Mouse (Mus musculus): Measurements from ENCODE around the gene Zfp239. TPM values are rescaled to one million over a fixed set of nuclear protein-coding genes. Genes with fewer than 3 reads are reported as not detected.
"Not testable (repeated sequence)": the region's sequence is repeated elsewhere in the genome, so short reads cannot be mapped to it uniquely, and the experiment has no call there.

The Zfp239 gene
- polyA plus RNA-seq, 1 experiment from 2014 or later: 3.0 TPM

- not testable (repeated sequence) for H3K4me3 ChIP-seq (ENCODE audit: low read length); H3K9me3 ChIP-seq (replicated peaks; ENCODE audit: control insufficient read depth, low read length); H3K27ac ChIP-seq (ENCODE audit: low read length); H3K4me2 ChIP-seq (ENCODE audit: low read depth, low read length); H3K27me3 ChIP-seq (ENCODE audit: control insufficient read depth, insufficient read depth, low read length); ATAC-seq (replicated peaks; ENCODE audit: extremely low read depth, insufficient read depth, low FRiP score); H3K9ac ChIP-seq (ENCODE audit: low read length); H3K4me1 ChIP-seq (ENCODE audit: control insufficient read depth, insufficient read depth, low read length)
- H3K36me3 ChIP-seq (ENCODE audit: control insufficient read depth, insufficient read depth): peaks cover 42% of the 10 kb centered on the region
- WGBS: 93% methylated on average over 4 of the region's 4 CpGs
Observed at GRCm38 (mm10) chr6:117846671-117847070, 15.2 kb upstream of the Zfp239 start.

- WGBS: 93% methylated on average over 2 of the region's 2 CpGs
- no peak for ATAC-seq (replicated peaks; ENCODE audit: extremely low read depth, insufficient read depth, low FRiP score)
- H3K36me3 ChIP-seq (ENCODE audit: control insufficient read depth, insufficient read depth): peaks cover 42% of the 10 kb centered on the region
- no peaks in the 10 kb centered on the region for H3K4me1 ChIP-seq (ENCODE audit: control insufficient read depth, insufficient read depth, low read length)
- no peaks in the 10 kb centered on the region for H3K27me3 ChIP-seq (ENCODE audit: control insufficient read depth, insufficient read depth, low read length)
- H3K27ac ChIP-seq (ENCODE audit: low read length): no peak overlapping the region
- no peak overlapping the region for H3K4me3 ChIP-seq (ENCODE audit: low read length)
- H3K4me2 ChIP-seq (ENCODE audit: low read depth, low read length): no peak overlapping the region
- H3K9me3 ChIP-seq (replicated peaks; ENCODE audit: control insufficient read depth, low read length): no peaks in the 10 kb centered on the region
- H3K9ac ChIP-seq (ENCODE audit: low read length): no peak overlapping the region
Observed at GRCm38 (mm10) chr6:117847772-117848171, 14.1 kb upstream of the Zfp239 start.

GRCm38 (mm10) chr6:117848577-117848976 lies 13.3 kb upstream of the Zfp239 start:
- Histone ChIP-seq H3K9ac (ENCODE audit: low read length) (no peak overlapping the region), H3K36me3 (ENCODE audit: control insufficient read depth, insufficient read depth) (peaks cover 36% of the 10 kb centered on the region), H3K4me2 (ENCODE audit: low read depth, low read length) (no peak overlapping the region), H3K4me1 (ENCODE audit: control insufficient read depth, insufficient read depth, low read length) (no peaks in the 10 kb centered on the region), H3K9me3 (replicated peaks; ENCODE audit: control insufficient read depth, low read length) (no peaks in the 10 kb centered on the region), H3K4me3 (ENCODE audit: low read length) (no peak overlapping the region), H3K27me3 (ENCODE audit: control insufficient read depth, insufficient read depth, low read length) (no peaks in the 10 kb centered on the region), H3K27ac (ENCODE audit: low read length) (no peak overlapping the region)
- ATAC-seq (replicated peaks; ENCODE audit: extremely low read depth, insufficient read depth, low FRiP score): no peak
- 78% methylated on average over 5 of the region's 5 CpGs for WGBS

GRCm38 (mm10) chr6:117851747-117852146 lies 10.2 kb upstream of the Zfp239 start:
- H3K4me2 ChIP-seq (ENCODE audit: low read depth, low read length): no peak overlapping the region
- H3K36me3 ChIP-seq (ENCODE audit: control insufficient read depth, insufficient read depth): peaks cover 9% of the 10 kb centered on the region
- 49% methylated on average over 2 of the region's 2 CpGs for WGBS
- no peak overlapping the region for H3K4me3 ChIP-seq (ENCODE audit: low read length)
- no peak for ATAC-seq (replicated peaks; ENCODE audit: extremely low read depth, insufficient read depth, low FRiP score)
- no peaks in the 10 kb centered on the region for H3K9me3 ChIP-seq (replicated peaks; ENCODE audit: control insufficient read depth, low read length)
- no peaks in the 10 kb centered on the region for H3K4me1 ChIP-seq (ENCODE audit: control insufficient read depth, insufficient read depth, low read length)
- H3K27ac ChIP-seq (ENCODE audit: low read length): no peak overlapping the region
- no peaks in the 10 kb centered on the region for H3K27me3 ChIP-seq (ENCODE audit: control insufficient read depth, insufficient read depth, low read length)
- no peak overlapping the region for H3K9ac ChIP-seq (ENCODE audit: low read length)

- Histone ChIP-seq H3K4me2 (ENCODE audit: low read depth, low read length) (no peak overlapping the region), H3K4me3 (ENCODE audit: low read length) (no peak overlapping the region), H3K9ac (ENCODE audit: low read length) (no peak overlapping the region), H3K9me3 (replicated peaks; ENCODE audit: control insufficient read depth, low read length) (no peaks in the 10 kb centered on the region), H3K36me3 (ENCODE audit: control insufficient read depth, insufficient read depth) (no peaks in the 10 kb centered on the region), H3K4me1 (ENCODE audit: control insufficient read depth, insufficient read depth, low read length) (no peaks in the 10 kb centered on the region), H3K27me3 (ENCODE audit: control insufficient read depth, insufficient read depth, low read length) (no peaks in the 10 kb centered on the region), H3K27ac (ENCODE audit: low read length) (no peak overlapping the region)
- ATAC-seq (replicated peaks; ENCODE audit: extremely low read depth, insufficient read depth, low FRiP score): no peak
- 73% methylated on average over 1 of the region's 1 CpGs for WGBS
Observed at GRCm38 (mm10) chr6:117857990-117858389, 3.9 kb upstream of the Zfp239 start.

GRCm38 (mm10) chr6:117862465-117862864 lies 565 bp downstream of the Zfp239 start:
- Histone ChIP-seq H3K9ac (ENCODE audit: low read length) (no peak overlapping the region), H3K4me1 (ENCODE audit: control insufficient read depth, insufficient read depth, low read length) (no peaks in the 10 kb centered on the region), H3K27ac (ENCODE audit: low read length) (no peak overlapping the region), H3K9me3 (replicated peaks; ENCODE audit: control insufficient read depth, low read length) (no peaks in the 10 kb centered on the region), H3K4me2 (ENCODE audit: low read depth, low read length) (peak overlapping the region; percentile 96), H3K36me3 (ENCODE audit: control insufficient read depth, insufficient read depth) (no peaks in the 10 kb centered on the region), H3K27me3 (ENCODE audit: control insufficient read depth, insufficient read depth, low read length) (no peaks in the 10 kb centered on the region), H3K4me3 (ENCODE audit: low read length) (peak overlapping the region; percentile 76)
- 70% methylated on average over 8 of the region's 8 CpGs for WGBS
- ATAC-seq (replicated peaks; ENCODE audit: extremely low read depth, insufficient read depth, low FRiP score): no peak

GRCm38 (mm10) chr6:117862899-117863620 lies 1.2 kb downstream of the Zfp239 start:
- peak; percentile 81 for ATAC-seq (replicated peaks; ENCODE audit: extremely low read depth, insufficient read depth, low FRiP score)
- Histone ChIP-seq H3K9ac (ENCODE audit: low read length) (peak overlapping the region; percentile 71), H3K27ac (ENCODE audit: low read length) (no peak overlapping the region)

GRCm38 (mm10) chr6:117863751-117864150 lies 1.9 kb downstream of the Zfp239 start:
- ATAC-seq (replicated peaks; ENCODE audit: extremely low read depth, insufficient read depth, low FRiP score): no peak

More at GRCm38 (mm10) chr6:117862899-117863620, 1.2 kb downstream of the Zfp239 start:
- no peaks in the 10 kb centered on the region for H3K9me3 ChIP-seq (replicated peaks; ENCODE audit: control insufficient read depth, low read length)
- no peaks in the 10 kb centered on the region for H3K27me3 ChIP-seq (ENCODE audit: control insufficient read depth, insufficient read depth, low read length)
- H3K4me2 ChIP-seq (ENCODE audit: low read depth, low read length): peak overlapping the region; percentile 96
- peak overlapping the region; percentile 76 for H3K4me3 ChIP-seq (ENCODE audit: low read length)
- H3K36me3 ChIP-seq (ENCODE audit: control insufficient read depth, insufficient read depth): no peaks in the 10 kb centered on the region
- 3% methylated on average over 26 of the region's 26 CpGs for WGBS
- no peaks in the 10 kb centered on the region for H3K4me1 ChIP-seq (ENCODE audit: control insufficient read depth, insufficient read depth, low read length)

GRCm38 (mm10) chr6:117868187-117868586 lies 6.3 kb downstream of the Zfp239 start:
- WGBS: 84% methylated on average over 8 of the region's 8 CpGs
- H3K27ac ChIP-seq (ENCODE audit: low read length): no peak overlapping the region
- H3K36me3 ChIP-seq (ENCODE audit: control insufficient read depth, insufficient read depth): no peaks in the 10 kb centered on the region
- no peak overlapping the region for H3K9ac ChIP-seq (ENCODE audit: low read length)
- no peaks in the 10 kb centered on the region for H3K9me3 ChIP-seq (replicated peaks; ENCODE audit: control insufficient read depth, low read length)
- H3K4me1 ChIP-seq (ENCODE audit: control insufficient read depth, insufficient read depth, low read length): no peaks in the 10 kb centered on the region
- no peak overlapping the region for H3K4me2 ChIP-seq (ENCODE audit: low read depth, low read length)
- no peak for ATAC-seq (replicated peaks; ENCODE audit: extremely low read depth, insufficient read depth, low FRiP score)
- no peaks in the 10 kb centered on the region for H3K27me3 ChIP-seq (ENCODE audit: control insufficient read depth, insufficient read depth, low read length)
- H3K4me3 ChIP-seq (ENCODE audit: low read length): no peak overlapping the region

More at GRCm38 (mm10) chr6:117863751-117864150, 1.9 kb downstream of the Zfp239 start:
- H3K9ac ChIP-seq (ENCODE audit: low read length): no peak overlapping the region
- H3K36me3 ChIP-seq (ENCODE audit: control insufficient read depth, insufficient read depth): no peaks in the 10 kb centered on the region
- no peak overlapping the region for H3K27ac ChIP-seq (ENCODE audit: low read length)
- H3K4me3 ChIP-seq (ENCODE audit: low read length): no peak overlapping the region; the same call in 1 of the 2 replicates
- H3K4me1 ChIP-seq (ENCODE audit: control insufficient read depth, insufficient read depth, low read length): no peaks in the 10 kb centered on the region
- H3K4me2 ChIP-seq (ENCODE audit: low read depth, low read length): peak overlapping the region; percentile 96
- H3K9me3 ChIP-seq (replicated peaks; ENCODE audit: control insufficient read depth, low read length): no peaks in the 10 kb centered on the region
- H3K27me3 ChIP-seq (ENCODE audit: control insufficient read depth, insufficient read depth, low read length): no peaks in the 10 kb centered on the region
- WGBS: 90% methylated on average over 8 of the region's 8 CpGs

All from heart, embryonic 16.5 days (tissue).